Mouse (Mus musculus): ENCODE data around the gene Cd46. TPM values are rescaled to one million over a fixed set of nuclear protein-coding genes. Genes with fewer than 3 reads are reported as not detected.
A peak's percentile ranks its signal among the peaks of the same experiment; 100 is the strongest.

Cd46 gene
- polyA plus RNA-seq, 1 experiment from 2014 or later: 1.1 TPM

GRCm38 (mm10) chr1:195018089-195018999 lies 73.7 kb downstream of the Cd46 start:
- Histone ChIP-seq H3K9me3 (no peaks in the 10 kb centered on the region), H3K36me3 (no peaks in the 10 kb centered on the region), H3K4me3 (no peak overlapping the region), H3K4me1 (no peaks in the 10 kb centered on the region), H3K27me3 (no peaks in the 10 kb centered on the region), H3K4me2 (no peak overlapping the region), H3K9ac (no peak overlapping the region), H3K27ac (no peak overlapping the region)
- ATAC-seq (ENCODE audit: insufficient number of reproducible peaks, insufficient read depth, low FRiP score, low TSS enrichment, low read depth): no peak
- 83% methylated on average over 9 of the region's 9 CpGs for WGBS

GRCm38 (mm10) chr1:195017626-195018025 lies 74.4 kb downstream of the Cd46 start:
- Histone ChIP-seq H3K27ac (no peak overlapping the region), H3K27me3 (no peaks in the 10 kb centered on the region), H3K4me1 (no peaks in the 10 kb centered on the region), H3K9me3 (no peaks in the 10 kb centered on the region), H3K36me3 (no peaks in the 10 kb centered on the region), H3K4me3 (no peak overlapping the region), H3K4me2 (no peak overlapping the region), H3K9ac (no peak overlapping the region)
- 74% methylated on average over 4 of the region's 4 CpGs for WGBS
- ATAC-seq (ENCODE audit: insufficient number of reproducible peaks, insufficient read depth, low FRiP score, low TSS enrichment, low read depth): no peak

GRCm38 (mm10) chr1:195016811-195017501 lies 75.1 kb downstream of the Cd46 start:
- WGBS: 63% methylated on average over 11 of the region's 11 CpGs
- Histone ChIP-seq H3K4me2 (peak overlapping the region; percentile 33), H3K9ac (no peak overlapping the region), H3K27me3 (no peaks in the 10 kb centered on the region), H3K4me1 (no peaks in the 10 kb centered on the region), H3K9me3 (no peaks in the 10 kb centered on the region), H3K4me3 (no peak overlapping the region), H3K36me3 (no peaks in the 10 kb centered on the region), H3K27ac (no peak overlapping the region)
- ATAC-seq (ENCODE audit: insufficient number of reproducible peaks, insufficient read depth, low FRiP score, low TSS enrichment, low read depth): no peak

GRCm38 (mm10) chr1:195015281-195015680 lies 76.8 kb downstream of the Cd46 start:
- 97% methylated on average over 1 of the region's 1 CpGs for WGBS
- no peak for ATAC-seq (ENCODE audit: insufficient number of reproducible peaks, insufficient read depth, low FRiP score, low TSS enrichment, low read depth)
- Histone ChIP-seq H3K9ac (no peak overlapping the region), H3K27me3 (no peaks in the 10 kb centered on the region), H3K4me1 (no peaks in the 10 kb centered on the region), H3K4me2 (no peak overlapping the region), H3K4me3 (no peak overlapping the region), H3K36me3 (no peaks in the 10 kb centered on the region), H3K9me3 (no peaks in the 10 kb centered on the region), H3K27ac (no peak overlapping the region)

- Histone ChIP-seq H3K4me1 (no peaks in the 10 kb centered on the region), H3K9ac (no peak overlapping the region), H3K27me3 (no peaks in the 10 kb centered on the region), H3K27ac (no peak overlapping the region), H3K4me3 (no peak overlapping the region), H3K9me3 (no peaks in the 10 kb centered on the region), H3K4me2 (no peak overlapping the region), H3K36me3 (no peaks in the 10 kb centered on the region)
- ATAC-seq (ENCODE audit: insufficient number of reproducible peaks, insufficient read depth, low FRiP score, low TSS enrichment, low read depth): no peak
- 78% methylated on average over 3 of the region's 3 CpGs for WGBS
Observed at GRCm38 (mm10) chr1:195014201-195014885, 77.7 kb downstream of the Cd46 start.

GRCm38 (mm10) chr1:195012531-195012930 lies 79.5 kb downstream of the Cd46 start:
- Histone ChIP-seq H3K4me2 (no peak overlapping the region), H3K36me3 (no peaks in the 10 kb centered on the region), H3K4me1 (no peaks in the 10 kb centered on the region), H3K27me3 (no peaks in the 10 kb centered on the region), H3K9me3 (no peaks in the 10 kb centered on the region), H3K9ac (no peak overlapping the region), H3K4me3 (no peak overlapping the region), H3K27ac (no peak overlapping the region)
- WGBS: 73% methylated on average over 2 of the region's 2 CpGs
- no peak for ATAC-seq (ENCODE audit: insufficient number of reproducible peaks, insufficient read depth, low FRiP score, low TSS enrichment, low read depth)

GRCm38 (mm10) chr1:195006267-195006666 lies 85.8 kb downstream of the Cd46 start:
- H3K4me3 ChIP-seq: no peak overlapping the region
- H3K27ac ChIP-seq: no peak overlapping the region
- no peaks in the 10 kb centered on the region for H3K36me3 ChIP-seq
- H3K4me1 ChIP-seq: no peaks in the 10 kb centered on the region
- no peaks in the 10 kb centered on the region for H3K27me3 ChIP-seq
- no peak overlapping the region for H3K9ac ChIP-seq
- no peak for ATAC-seq (ENCODE audit: insufficient number of reproducible peaks, insufficient read depth, low FRiP score, low TSS enrichment, low read depth)
- no peak overlapping the region for H3K4me2 ChIP-seq
- H3K9me3 ChIP-seq: no peaks in the 10 kb centered on the region

GRCm38 (mm10) chr1:195004194-195004593 lies 87.9 kb downstream of the Cd46 start:
- no peak overlapping the region for H3K9ac ChIP-seq
- no peaks in the 10 kb centered on the region for H3K4me1 ChIP-seq
- H3K36me3 ChIP-seq: no peaks in the 10 kb centered on the region
- H3K27me3 ChIP-seq: no peaks in the 10 kb centered on the region
- no peak overlapping the region for H3K4me2 ChIP-seq
- no peak overlapping the region for H3K27ac ChIP-seq
- 76% methylated on average over 1 of the region's 1 CpGs for WGBS
- no peak for ATAC-seq (ENCODE audit: insufficient number of reproducible peaks, insufficient read depth, low FRiP score, low TSS enrichment, low read depth)
- H3K9me3 ChIP-seq: no peaks in the 10 kb centered on the region
- no peak overlapping the region for H3K4me3 ChIP-seq

GRCm38 (mm10) chr1:195003328-195003727 lies 88.7 kb downstream of the Cd46 start:
- no peaks in the 10 kb centered on the region for H3K27me3 ChIP-seq
- H3K9me3 ChIP-seq: no peaks in the 10 kb centered on the region
- H3K4me2 ChIP-seq: no peak overlapping the region
- H3K4me1 ChIP-seq: no peaks in the 10 kb centered on the region
- WGBS: 87% methylated on average over 4 of the region's 4 CpGs
- no peak overlapping the region for H3K27ac ChIP-seq
- no peak overlapping the region for H3K4me3 ChIP-seq
- no peaks in the 10 kb centered on the region for H3K36me3 ChIP-seq
- no peak for ATAC-seq (ENCODE audit: insufficient number of reproducible peaks, insufficient read depth, low FRiP score, low TSS enrichment, low read depth)
- H3K9ac ChIP-seq: no peak overlapping the region

- 79% methylated on average over 1 of the region's 1 CpGs for WGBS
- ATAC-seq (ENCODE audit: insufficient number of reproducible peaks, insufficient read depth, low FRiP score, low TSS enrichment, low read depth): no peak
- H3K4me2 ChIP-seq: no peak overlapping the region
Observed at GRCm38 (mm10) chr1:194998396-194998795, 93.7 kb downstream of the Cd46 start.

GRCm38 (mm10) chr1:194995196-194995595 lies 96.9 kb downstream of the Cd46 start:
- Histone ChIP-seq H3K4me1 (no peaks in the 10 kb centered on the region), H3K4me3 (no peak overlapping the region), H3K36me3 (no peaks in the 10 kb centered on the region), H3K4me2 (no peak overlapping the region), H3K27me3 (no peaks in the 10 kb centered on the region), H3K27ac (no peak overlapping the region), H3K9ac (no peak overlapping the region), H3K9me3 (no peaks in the 10 kb centered on the region)
- WGBS: 70% methylated on average over 2 of the region's 2 CpGs
- ATAC-seq (ENCODE audit: insufficient number of reproducible peaks, insufficient read depth, low FRiP score, low TSS enrichment, low read depth): no peak

More at GRCm38 (mm10) chr1:194998396-194998795, 93.7 kb downstream of the Cd46 start:
- H3K27ac ChIP-seq: no peak overlapping the region
- no peaks in the 10 kb centered on the region for H3K27me3 ChIP-seq
- no peaks in the 10 kb centered on the region for H3K4me1 ChIP-seq
- H3K4me3 ChIP-seq: no peak overlapping the region
- H3K36me3 ChIP-seq: no peaks in the 10 kb centered on the region
- H3K9me3 ChIP-seq: no peaks in the 10 kb centered on the region
- H3K9ac ChIP-seq: no peak overlapping the region
